Mouse (Mus musculus): Measurements from ENCODE around the gene Gm49325. TPM values are rescaled to one million over a fixed set of nuclear protein-coding genes. Genes with fewer than 3 reads are reported as not detected.

Gm49325 gene
- polyA plus RNA-seq, 1 experiment from 2014 or later, result 8.4 TPM

GRCm38 (mm10) chr10:77623639-77624400 is 17.8 kb downstream of the Gm49325 start:
- Histone ChIP-seq H3K27ac (ENCODE audit: low read depth) (peak overlapping the region; percentile 90), H3K27me3 (ENCODE audit: insufficient read depth, low read length) (no peaks in the 10 kb centered on the region), H3K9me3 (ENCODE audit: low read length) (no peaks in the 10 kb centered on the region), H3K9ac (replicated peaks) (peak overlapping the region; percentile 82), H3K4me3 (ENCODE audit: low read depth, low read length) (peak overlapping the region; percentile 67), H3K36me3 (replicated peaks; ENCODE audit: insufficient read depth, low read length) (0 out of 2 replicates have a peak, but pooled peaks cover 2% of the 10 kb centered on the region), H3K4me2 (ENCODE audit: low read depth, low read length) (peak overlapping the region; percentile 82), H3K4me1 (ENCODE audit: insufficient read depth) (peaks cover 37% of the 10 kb centered on the region)
- 79% methylated on average over 10 of the region's 10 CpGs for WGBS (ENCODE audit: insufficient replicate concordance)
- TF ChIP-seq EP300 (IDR thresholded peaks at IDR 0.05; ENCODE audit: low read depth) (no peak), CTCF (IDR thresholded peaks at IDR 0.05; ENCODE audit: low read depth) (no peak)
- no peak for DNase-seq
- no peak for ATAC-seq

- no peaks in the 10 kb centered on the region for H3K27me3 ChIP-seq (ENCODE audit: insufficient read depth, low read length)
- TF ChIP-seq CTCF (IDR thresholded peaks at IDR 0.05; ENCODE audit: low read depth) (no peak), EP300 (IDR thresholded peaks at IDR 0.05; ENCODE audit: low read depth) (no peak)
- H3K4me2 ChIP-seq (ENCODE audit: low read depth, low read length), result peak overlapping the region; percentile 82
- 0 out of 2 replicates have a peak, but pooled peaks cover 6% of the 10 kb centered on the region for H3K36me3 ChIP-seq (replicated peaks; ENCODE audit: insufficient read depth, low read length)
- H3K27ac ChIP-seq (ENCODE audit: low read depth), result peak overlapping the region; percentile 36
- no peak for DNase-seq
- H3K9me3 ChIP-seq (ENCODE audit: low read length), result no peaks in the 10 kb centered on the region
- H3K4me1 ChIP-seq (ENCODE audit: insufficient read depth), result peaks cover 39% of the 10 kb centered on the region
- ATAC-seq, result no peak
- WGBS (ENCODE audit: insufficient replicate concordance), result 65% methylated on average over 7 of the region's 7 CpGs
- H3K9ac ChIP-seq (replicated peaks), result peak overlapping the region; percentile 37
- H3K4me3 ChIP-seq (ENCODE audit: low read depth, low read length), result no peak overlapping the region
Observed at GRCm38 (mm10) chr10:77624570-77624995, 18.6 kb downstream of the Gm49325 start.

GRCm38 (mm10) chr10:77626036-77626435 is 20.0 kb downstream of the Gm49325 start:
- no peak overlapping the region for H3K4me3 ChIP-seq (ENCODE audit: low read depth, low read length)
- peak overlapping the region; percentile 40 for H3K4me2 ChIP-seq (ENCODE audit: low read depth, low read length)
- no peak for TF ChIP-seq CTCF (IDR thresholded peaks at IDR 0.05; ENCODE audit: low read depth)
- no peak for TF ChIP-seq EP300 (IDR thresholded peaks at IDR 0.05; ENCODE audit: low read depth)
- peak overlapping the region; percentile 21; the same call in 1 of the 2 replicates for H3K9ac ChIP-seq (replicated peaks)
- H3K4me1 ChIP-seq (ENCODE audit: insufficient read depth), result peaks cover 44% of the 10 kb centered on the region
- WGBS (ENCODE audit: insufficient replicate concordance), result 68% methylated on average over 7 of the region's 7 CpGs
- H3K27ac ChIP-seq (ENCODE audit: low read depth), result peak overlapping the region; percentile 87
- DNase-seq (no peak), ATAC-seq (peak; percentile 51)
- no peaks in the 10 kb centered on the region for H3K27me3 ChIP-seq (ENCODE audit: insufficient read depth, low read length)
- H3K36me3 ChIP-seq (replicated peaks; ENCODE audit: insufficient read depth, low read length), result peaks cover 10% of the 10 kb centered on the region; the same call in 1 of the 2 replicates
- no peaks in the 10 kb centered on the region for H3K9me3 ChIP-seq (ENCODE audit: low read length)

- DNase-seq, result peak; percentile 57
- WGBS (ENCODE audit: insufficient replicate concordance), result 27% methylated on average over 7 of the region's 7 CpGs
- H3K9ac ChIP-seq (replicated peaks), result no peak overlapping the region
- peak overlapping the region; percentile 40 for H3K4me2 ChIP-seq (ENCODE audit: low read depth, low read length)
- H3K27ac ChIP-seq (ENCODE audit: low read depth), result peak overlapping the region; percentile 87
- no peaks in the 10 kb centered on the region for H3K9me3 ChIP-seq (ENCODE audit: low read length)
- H3K27me3 ChIP-seq (ENCODE audit: insufficient read depth, low read length), result no peaks in the 10 kb centered on the region
- TF ChIP-seq EP300 (IDR thresholded peaks at IDR 0.05; ENCODE audit: low read depth) (peak; percentile 34; the same call in 1 of the 2 replicates), CTCF (IDR thresholded peaks at IDR 0.05; ENCODE audit: low read depth) (no peak)
- peak; percentile 61 for ATAC-seq
- H3K36me3 ChIP-seq (replicated peaks; ENCODE audit: insufficient read depth, low read length), result peaks cover 15% of the 10 kb centered on the region
- no peak overlapping the region for H3K4me3 ChIP-seq (ENCODE audit: low read depth, low read length)
- peaks cover 42% of the 10 kb centered on the region for H3K4me1 ChIP-seq (ENCODE audit: insufficient read depth)
Observed at GRCm38 (mm10) chr10:77626591-77626990, 20.6 kb downstream of the Gm49325 start.

GRCm38 (mm10) chr10:77627497-77627896 is 21.5 kb downstream of the Gm49325 start:
- peaks cover 21% of the 10 kb centered on the region for H3K36me3 ChIP-seq (replicated peaks; ENCODE audit: insufficient read depth, low read length)

GRCm38 (mm10) chr10:77629163-77629562 is 23.2 kb downstream of the Gm49325 start:
- Histone ChIP-seq H3K4me2 (ENCODE audit: low read depth, low read length) (no peak overlapping the region), H3K4me3 (ENCODE audit: low read depth, low read length) (no peak overlapping the region), H3K9me3 (ENCODE audit: low read length) (no peaks in the 10 kb centered on the region), H3K4me1 (ENCODE audit: insufficient read depth) (peaks cover 37% of the 10 kb centered on the region), H3K36me3 (replicated peaks; ENCODE audit: insufficient read depth, low read length) (peaks cover 32% of the 10 kb centered on the region), H3K27ac (ENCODE audit: low read depth) (no peak overlapping the region), H3K9ac (replicated peaks) (no peak overlapping the region), H3K27me3 (ENCODE audit: insufficient read depth, low read length) (no peaks in the 10 kb centered on the region)
- TF ChIP-seq CTCF (IDR thresholded peaks at IDR 0.05; ENCODE audit: low read depth) (no peak), EP300 (IDR thresholded peaks at IDR 0.05; ENCODE audit: low read depth) (no peak)
- DNase-seq (no peak), ATAC-seq (no peak)
- 81% methylated on average over 3 of the region's 3 CpGs for WGBS (ENCODE audit: insufficient replicate concordance)

More at GRCm38 (mm10) chr10:77627497-77627896, 21.5 kb downstream of the Gm49325 start:
- Histone ChIP-seq H3K27me3 (ENCODE audit: insufficient read depth, low read length) (no peaks in the 10 kb centered on the region), H3K4me1 (ENCODE audit: insufficient read depth) (peaks cover 39% of the 10 kb centered on the region), H3K9ac (replicated peaks) (no peak overlapping the region), H3K4me2 (ENCODE audit: low read depth, low read length) (no peak overlapping the region), H3K27ac (ENCODE audit: low read depth) (peak overlapping the region; percentile 87), H3K4me3 (ENCODE audit: low read depth, low read length) (no peak overlapping the region), H3K9me3 (ENCODE audit: low read length) (no peaks in the 10 kb centered on the region)
- ATAC-seq (peak; percentile 32), DNase-seq (peak; percentile 88)
- WGBS (ENCODE audit: insufficient replicate concordance), result 36% methylated on average over 2 of the region's 2 CpGs
- no peak; the same call in 1 of the 2 replicates for TF ChIP-seq EP300 (IDR thresholded peaks at IDR 0.05; ENCODE audit: low read depth)
- peak; percentile 98 for TF ChIP-seq CTCF (IDR thresholded peaks at IDR 0.05; ENCODE audit: low read depth)
